Mouse (Mus musculus) midbrain, embryonic 16.5 days (tissue): Measurements from ENCODE around the gene Gm9833. TPM values are rescaled to one million over a fixed set of nuclear protein-coding genes. Genes with fewer than 3 reads are reported as not detected.

Experiments
- ATAC-seq: fragments of 200-750 bp; cut with Nextera tagmentation; 2 replicates; pipeline ENCODE4 v1.8.0; 2017; ENCODE audit warnings: moderate TSS enrichment
- H3K27ac ChIP-seq: fragments of 300-500 bp; sonication (generic); 2 replicates; pipeline ENCODE4 v1.5.1; 2014; ENCODE audit warnings: mild to moderate bottlenecking, low read length, mixed read lengths
- H3K27me3 ChIP-seq: fragments of 300-500 bp; sonication (generic); 2 replicates; pipeline ENCODE4 v1.6.1; 2014; ENCODE audit warnings: low read depth, low read length, mixed read lengths; ENCODE audit not compliant: control insufficient read depth, insufficient read depth
- H3K36me3 ChIP-seq: fragments of 300-500 bp; sonication (generic); 2 replicates; pipeline ENCODE4 v1.6.1; 2014; ENCODE audit warnings: mild to moderate bottlenecking, low read length, moderate library complexity, mixed read lengths; ENCODE audit not compliant: control insufficient read depth, insufficient read depth
- H3K4me1 ChIP-seq: fragments of 300-500 bp; sonication (generic); 2 replicates; pipeline ENCODE4 v1.6.1; 2014; ENCODE audit warnings: mild to moderate bottlenecking, low read length, mixed read lengths; ENCODE audit not compliant: control insufficient read depth, insufficient read depth
- H3K4me2 ChIP-seq: fragments of 300-500 bp; sonication (generic); 2 replicates; pipeline ENCODE4 v1.6.1; 2014; ENCODE audit warnings: mild to moderate bottlenecking, low read length, mixed read lengths
- H3K4me3 ChIP-seq: fragments of 300-500 bp; sonication (generic); 2 replicates; pipeline ENCODE4 v1.5.1; 2014; ENCODE audit warnings: low read depth, mild to moderate bottlenecking, low read length, moderate library complexity, mixed read lengths
- H3K9ac ChIP-seq: fragments of 300-500 bp; sonication (generic); 2 replicates; pipeline ENCODE4 v1.6.1; 2014; ENCODE audit warnings: low read depth, low read length, mixed read lengths
- H3K9me3 ChIP-seq: fragments of 300-500 bp; sonication (generic); replicated peaks from 2 replicates; pipeline ENCODE4 v1.6.1; 2014; ENCODE audit warnings: mild to moderate bottlenecking, low read length, mixed read lengths; ENCODE audit not compliant: control insufficient read depth, poor library complexity, severe bottlenecking
- WGBS: fragments of 180-500 bp; shearing (Covaris S2); extraction: QIAGEN DNeasy Blood & Tissue Kit; methylation state at CpG from one replicate; pipeline ENCODE4 v1.1.7; 2014; 5-methylcytosine and 5-hydroxymethylcytosine counted together
- polyA plus RNA-seq: library from polyadenylated mRNA; unstranded; fragments of >200 nt; fragmentation: Nextera tagmentation; extraction: Ambion mirVana; gene quantifications from 2 replicates; pipeline ENCODE4 v1.2.1, GENCODE M21; 2015

Gm9833 gene
- polyA plus RNA-seq, 1 experiment from 2014 or later, result 6.7 TPM

GRCm38 (mm10) chr3:10112660-10113059, 24.8 kb downstream of the Gm9833 start:
- no peaks in the 10 kb centered on the region for H3K36me3 ChIP-seq
- H3K4me3 ChIP-seq, result no peak overlapping the region
- H3K4me2 ChIP-seq, result no peak overlapping the region
- no peak overlapping the region for H3K9ac ChIP-seq
- H3K9me3 ChIP-seq, result no peaks in the 10 kb centered on the region
- no peak overlapping the region for H3K27ac ChIP-seq
- no peaks in the 10 kb centered on the region; the same call in 1 of the 2 replicates for H3K4me1 ChIP-seq
- WGBS, result 50% methylated on average over 2 of the region's 2 CpGs
- ATAC-seq, result no peak
- H3K27me3 ChIP-seq, result no peaks in the 10 kb centered on the region

GRCm38 (mm10) chr3:10116531-10116930, 28.6 kb downstream of the Gm9833 start:
- Histone ChIP-seq H3K9ac (no peak overlapping the region), H3K9me3 (no peaks in the 10 kb centered on the region), H3K4me1 (no peaks in the 10 kb centered on the region; the same call in 1 of the 2 replicates), H3K36me3 (no peaks in the 10 kb centered on the region), H3K4me3 (no peak overlapping the region), H3K27me3 (no peaks in the 10 kb centered on the region), H3K4me2 (no peak overlapping the region), H3K27ac (no peak overlapping the region)
- no peak for ATAC-seq
- WGBS, result 94% methylated on average over 12 of the region's 12 CpGs

- H3K4me2 ChIP-seq, result no peak overlapping the region
- H3K4me3 ChIP-seq, result no peak overlapping the region
- H3K36me3 ChIP-seq, result no peaks in the 10 kb centered on the region
- no peak overlapping the region for H3K27ac ChIP-seq
- no peak overlapping the region for H3K9ac ChIP-seq
- H3K9me3 ChIP-seq, result no peaks in the 10 kb centered on the region
- no peaks in the 10 kb centered on the region for H3K27me3 ChIP-seq
- WGBS, result 94% methylated on average over 9 of the region's 9 CpGs
- no peak for ATAC-seq
- no peaks in the 10 kb centered on the region for H3K4me1 ChIP-seq
Observed at GRCm38 (mm10) chr3:10121232-10121631, 33.3 kb downstream of the Gm9833 start.

GRCm38 (mm10) chr3:10121956-10122739, 34.2 kb downstream of the Gm9833 start:
- Histone ChIP-seq H3K27ac (no peak overlapping the region), H3K4me2 (no peak overlapping the region), H3K4me3 (no peak overlapping the region), H3K4me1 (no peaks in the 10 kb centered on the region), H3K36me3 (no peaks in the 10 kb centered on the region), H3K9ac (no peak overlapping the region), H3K27me3 (no peaks in the 10 kb centered on the region), H3K9me3 (no peaks in the 10 kb centered on the region)
- 82% methylated on average over 6 of the region's 6 CpGs for WGBS
- ATAC-seq, result no peak

GRCm38 (mm10) chr3:10123615-10124014, 35.7 kb downstream of the Gm9833 start:
- no peak overlapping the region for H3K27ac ChIP-seq
- 78% methylated on average over 1 of the region's 1 CpGs for WGBS
- H3K9ac ChIP-seq, result no peak overlapping the region
- no peaks in the 10 kb centered on the region for H3K27me3 ChIP-seq
- no peak for ATAC-seq
- H3K4me3 ChIP-seq, result no peak overlapping the region
- H3K9me3 ChIP-seq, result no peaks in the 10 kb centered on the region
- no peak overlapping the region for H3K4me2 ChIP-seq
- no peaks in the 10 kb centered on the region for H3K4me1 ChIP-seq
- H3K36me3 ChIP-seq, result no peaks in the 10 kb centered on the region

- no peak for ATAC-seq
- Histone ChIP-seq H3K36me3 (no peaks in the 10 kb centered on the region), H3K4me2 (no peak overlapping the region), H3K4me3 (no peak overlapping the region), H3K4me1 (no peaks in the 10 kb centered on the region), H3K9ac (no peak overlapping the region), H3K27ac (no peak overlapping the region), H3K27me3 (no peaks in the 10 kb centered on the region), H3K9me3 (no peaks in the 10 kb centered on the region)
- 95% methylated on average over 2 of the region's 2 CpGs for WGBS
Observed at GRCm38 (mm10) chr3:10124071-10124470, 36.2 kb downstream of the Gm9833 start.

- Histone ChIP-seq H3K4me2 (no peak overlapping the region), H3K4me1 (no peaks in the 10 kb centered on the region), H3K27me3 (no peaks in the 10 kb centered on the region), H3K36me3 (no peaks in the 10 kb centered on the region), H3K27ac (no peak overlapping the region), H3K9ac (no peak overlapping the region), H3K4me3 (no peak overlapping the region), H3K9me3 (no peaks in the 10 kb centered on the region)
- no peak for ATAC-seq
- WGBS, result 87% methylated on average over 4 of the region's 4 CpGs
Observed at GRCm38 (mm10) chr3:10125301-10125700, 37.4 kb downstream of the Gm9833 start.

- peak overlapping the region; percentile 30 for H3K27ac ChIP-seq
Observed at GRCm38 (mm10) chr3:10126036-10126435, 38.1 kb downstream of the Gm9833 start.

GRCm38 (mm10) chr3:10126502-10126901, 38.6 kb downstream of the Gm9833 start:
- Histone ChIP-seq H3K4me2 (no peak overlapping the region), H3K27ac (peak overlapping the region; percentile 30)
- ATAC-seq, result no peak

More at GRCm38 (mm10) chr3:10126036-10126435, 38.1 kb downstream of the Gm9833 start:
- no peak overlapping the region for H3K4me3 ChIP-seq
- no peak for ATAC-seq
- H3K36me3 ChIP-seq, result no peaks in the 10 kb centered on the region
- H3K9me3 ChIP-seq, result no peaks in the 10 kb centered on the region
- no peaks in the 10 kb centered on the region for H3K27me3 ChIP-seq
- no peak overlapping the region for H3K9ac ChIP-seq
- no peak overlapping the region for H3K4me2 ChIP-seq
- whole genome bisulfite sequencing, result 86% methylated on average over 2 of the region's 2 CpGs
- H3K4me1 ChIP-seq, result no peaks in the 10 kb centered on the region

More at GRCm38 (mm10) chr3:10126502-10126901, 38.6 kb downstream of the Gm9833 start:
- Histone ChIP-seq H3K9ac (no peak overlapping the region), H3K4me1 (no peaks in the 10 kb centered on the region), H3K9me3 (no peaks in the 10 kb centered on the region), H3K27me3 (no peaks in the 10 kb centered on the region), H3K36me3 (no peaks in the 10 kb centered on the region), H3K4me3 (no peak overlapping the region)
- WGBS, result 79% methylated on average over 2 of the region's 2 CpGs
